Comparison of ENCODE assay signal across 6 mouse cellular contexts in the genomic region with DNA sequence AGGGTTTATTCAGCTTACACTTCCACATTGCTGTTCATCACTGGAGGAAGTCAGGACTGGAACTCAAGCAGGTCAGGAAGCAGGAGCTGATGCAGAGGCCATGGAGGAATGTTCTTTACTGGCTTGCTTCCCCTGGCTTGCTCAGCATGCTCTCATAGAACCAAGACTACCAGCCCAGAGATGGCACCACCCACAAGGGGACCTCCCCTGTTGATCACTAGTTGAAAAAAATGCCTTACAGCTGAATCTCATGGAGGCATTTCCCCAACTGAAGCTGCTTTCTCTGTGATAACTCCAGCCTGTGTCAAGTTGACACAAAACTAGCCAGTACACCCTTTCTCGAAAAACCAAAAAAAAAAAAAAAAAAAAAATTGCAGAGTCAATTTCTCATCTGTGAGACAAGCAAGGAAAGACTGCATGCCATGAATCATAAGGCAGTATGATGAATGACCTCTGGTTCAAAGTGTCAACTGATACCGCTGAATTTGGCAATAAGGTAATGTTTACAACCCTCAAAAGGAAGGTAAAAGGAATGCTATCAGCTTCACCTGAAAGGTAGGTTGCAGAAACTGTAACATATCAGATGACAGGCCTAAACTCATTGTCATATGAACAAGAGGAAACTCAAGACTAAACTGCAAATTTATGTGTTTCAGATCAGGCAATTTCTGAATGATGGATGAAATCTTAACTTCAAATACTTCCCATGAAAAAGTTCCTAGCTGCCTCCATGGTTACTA. TPM values are rescaled to one million over a fixed set of nuclear protein-coding genes. Genes with fewer than 3 reads are reported as not detected.
A peak's percentile ranks its signal among the peaks of the same experiment; 100 is the strongest.
DNase-seq lines count a peak whose midpoint lies in the region; TF ChIP-seq lines count a peak whose summit lies in the region.
"Not testable (repeated sequence)": the region's sequence is repeated elsewhere in the genome, so short reads cannot be mapped to it uniquely, and the experiment has no call there.

No protein-coding gene starts in this region.

- H3K79me2 ChIP-seq in myocyte (ENCODE audit: control insufficient read depth, insufficient read depth) = peaks cover 59% of the 10 kb centered on the region

- not testable (repeated sequence) for TF ChIP-seq CTCF in ES-Bruce4 (IDR thresholded peaks at IDR 0.05; ENCODE audit: low read depth, low read length); gastrocnemius, adult 2 months (IDR thresholded peaks at IDR 0.05)

- TF ChIP-seq POLR2A in ES-Bruce4 (IDR thresholded peaks at IDR 0.05; ENCODE audit: insufficient read depth, low read length); myocyte (IDR thresholded peaks at IDR 0.05; ENCODE audit: insufficient read length, low read depth): not testable (repeated sequence)

- not testable (repeated sequence) for H3K27me3 ChIP-seq in ES-Bruce4 (ENCODE audit: control insufficient read depth, insufficient read depth, low read length, poor library complexity, severe bottlenecking); myocyte (ENCODE audit: control insufficient read depth, insufficient read depth, insufficient read length)

- not testable (repeated sequence) for H3K27ac ChIP-seq in ES-Bruce4 (ENCODE audit: insufficient read depth, low read length)
- H3K27ac ChIP-seq in gastrocnemius, adult 2 months = peak overlapping the region; percentile 100

- H3K4me3 ChIP-seq in ES-Bruce4 (ENCODE audit: low read depth, low read length) = not testable (repeated sequence)
- peak overlapping the region; percentile 99 for H3K4me3 ChIP-seq in gastrocnemius, adult 2 months
- peak overlapping the region; percentile 71 for H3K4me3 ChIP-seq in myocyte

- H3ac ChIP-seq in myocyte (ENCODE audit: control insufficient read depth, insufficient read length) = not testable (repeated sequence)

- H3K36me3 ChIP-seq in ES-Bruce4 (ENCODE audit: control insufficient read depth, insufficient read depth, low read length, poor library complexity, severe bottlenecking); myocyte (ENCODE audit: control insufficient read depth, insufficient read depth): not testable (repeated sequence)

- DNase-seq in 3T3-L1 (ENCODE audit: low read depth, low spot score) = peak; percentile 63
- DNase-seq in adrenal gland, adult 2 months = peak; percentile 38
- DNase-seq in gastrocnemius, adult 2 months = not testable (repeated sequence)
- DNase-seq in induced T-regulatory cell, adult 2 months (ENCODE audit: low read depth) = peak; percentile 23

- H3K9ac ChIP-seq in ES-Bruce4 (ENCODE audit: low read depth, poor library complexity, severe bottlenecking) = 0 out of 2 replicates have a peak overlapping the region, but pooled peaks have one; percentile 68

- TF ChIP-seq EP300 in ES-Bruce4 (IDR thresholded peaks at IDR 0.05; ENCODE audit: insufficient read depth, low read depth, low read length) = not testable (repeated sequence)

- H3K9me3 ChIP-seq in ES-Bruce4 (replicated peaks; ENCODE audit: control insufficient read depth, insufficient read depth, low read length, poor library complexity, severe bottlenecking) = not testable (repeated sequence)

- not testable (repeated sequence) for H3K4me1 ChIP-seq in ES-Bruce4 (ENCODE audit: control insufficient read depth, insufficient read depth, low read length)

- intact Hi-C loops in gastrocnemius, adult 2 months (cut with DNase I) = loop anchor here (5.0 kb wide), 1 partner anchor 36 kb away; a partner anchor contains a TSS

- H3K4me2 ChIP-seq in myocyte (ENCODE audit: low read depth) = peak overlapping the region; percentile 97

RNA-seq across cellular contexts. Expression of a gene that starts 2.3 kb away (rescaled TPM):
- polyA plus RNA-seq in ES-Bruce4 (2011; ENCODE audit: insufficient read depth, insufficient read length, low read depth, missing spikeins) (16.1 and 16.3 TPM in 2 replicates), myocyte (2012; fragmentation: generic; extraction: Trizol) (7.8 TPM)
- 10 to 100 TPM; 37.0 to 82.4 TPM for total RNA-seq in adrenal gland, adult 2 months (2021)
- polyA plus RNA-seq in adrenal gland, adult 2 months (2012; rRNA removed) = 65.7 and 78.2 TPM in 2 replicates
- total RNA-seq in gastrocnemius, adult 2 months (2021) = 10 to 100 TPM; 49.9 to 91.6 TPM

RNA-seq across cellular contexts. Expression of a gene that starts 34.3 kb away (rescaled TPM):
- polyA plus RNA-seq in ES-Bruce4 (2011; ENCODE audit: insufficient read depth, insufficient read length, low read depth, missing spikeins) = 15.5 and 16.6 TPM in 2 replicates
- total RNA-seq in adrenal gland, adult 2 months (2021) = 10 to 100 TPM; 24.7 to 26.7 TPM
- polyA plus RNA-seq in adrenal gland, adult 2 months (2012; rRNA removed) = 0.79 and 0.90 TPM in 2 replicates
- 10 to 100 TPM; 30.1 to 44.9 TPM for total RNA-seq in gastrocnemius, adult 2 months (2021)
- 10.3 TPM for polyA plus RNA-seq in myocyte (2012; fragmentation: generic; extraction: Trizol)

RNA-seq across cellular contexts. Expression of a gene that starts 34.5 kb away (rescaled TPM):
- polyA plus RNA-seq in ES-Bruce4 (2011; ENCODE audit: insufficient read depth, insufficient read length, low read depth, missing spikeins) (1,134 and 1,178 TPM in 2 replicates), myocyte (2012; fragmentation: generic; extraction: Trizol) (1,739 TPM)
- 100 to 1,000 TPM; 734 to 830 TPM for total RNA-seq in adrenal gland, adult 2 months (2021)
- polyA plus RNA-seq in adrenal gland, adult 2 months (2012; rRNA removed) = 76.9 and 101 TPM in 2 replicates
- total RNA-seq in gastrocnemius, adult 2 months (2021) = 100 to 1,000 TPM; 519 to 581 TPM

Comparison
In these comparisons a context has a peak if more than half of its experiments do, and no peak if none do; other contexts are left out.
1. RNA of a gene that starts 34.5 kb away (polyA plus RNA-seq): 1,739 TPM in myocyte (single experiment) and 1,134 to 1,178 TPM in ES-Bruce4; 76.9 to 101 TPM in adrenal gland, adult 2 months; every median in the first group is over 10 times any median in the second.